Mouse (Mus musculus) liver, embryonic 14.5 days (tissue): Measurements from ENCODE around the gene Taok1. TPM values are rescaled to one million over a fixed set of nuclear protein-coding genes. Genes with fewer than 3 reads are reported as not detected.

ENCODE experiments used
- ATAC-seq: fragments of 200-750 bp; cut with Nextera tagmentation; 2 replicates; pipeline ENCODE4 v1.8.0; 2017; ENCODE audit warnings: moderate number of reproducible peaks, mild to moderate bottlenecking, moderate library complexity; ENCODE audit not compliant: insufficient read depth
- DNase-seq, 3 experiments: peaks; one replicate each; pipeline ENCODE4 v3.0.0-alpha.2; 2012 to 2013; ENCODE audit warnings: low read depth in 3 of 3, low spot score in 3 of 3
- H3K27ac ChIP-seq: fragments of 300-500 bp; sonication (generic); 2 replicates; pipeline ENCODE4 v1.5.1; 2014; ENCODE audit warnings: moderate library complexity, mild to moderate bottlenecking, control low read depth, inconsistent platforms
- H3K27me3 ChIP-seq: fragments of 300-500 bp; sonication (generic); 2 replicates; pipeline ENCODE4 v1.6.1; 2014; ENCODE audit warnings: mild to moderate bottlenecking, low read length, moderate library complexity; ENCODE audit not compliant: control insufficient read depth, insufficient read depth
- H3K36me3 ChIP-seq: fragments of 300-500 bp; sonication (generic); replicated peaks from 2 replicates; pipeline ENCODE4 v1.6.1; 2014; ENCODE audit warnings: low read depth; ENCODE audit not compliant: control insufficient read depth, insufficient read depth
- H3K4me1 ChIP-seq, 2 experiments: fragments of 200-500 bp in 1 of 2; fragments of 300-500 bp in 1 of 2; sonication (generic) in 1 of 2; replicated peaks; 2 replicates each; pipeline ENCODE4 v1.6.1; 2012 to 2014; ENCODE audit warnings: antibody characterized with exemption in 1 of 2, inconsistent platforms in 1 of 2, low read length in 1 of 2; ENCODE audit not compliant: control insufficient read depth in 2 of 2, insufficient read depth in 2 of 2
- H3K4me2 ChIP-seq: fragments of 300-500 bp; sonication (generic); 2 replicates; pipeline ENCODE4 v1.6.1; 2014; ENCODE audit warnings: low read depth, mild to moderate bottlenecking, control low read depth, moderate library complexity
- H3K4me3 ChIP-seq, 2 experiments: fragments of 200-500 bp in 1 of 2; fragments of 300-500 bp in 1 of 2; sonication (generic) in 1 of 2; 2 replicates each; pipeline ENCODE4 v1.5.1; 2012 to 2014; ENCODE audit warnings: low read depth in 2 of 2, low read length in 2 of 2, mild to moderate bottlenecking in 2 of 2, control low read depth in 1 of 2, inconsistent platforms in 1 of 2, moderate library complexity in 1 of 2; ENCODE audit not compliant: insufficient read depth in 1 of 2
- H3K9ac ChIP-seq: fragments of 300-500 bp; sonication (generic); replicated peaks from 2 replicates; pipeline ENCODE4 v1.6.1; 2014; ENCODE audit warnings: mild to moderate bottlenecking, control low read depth, moderate library complexity
- H3K9me3 ChIP-seq: fragments of 300-500 bp; sonication (generic); 2 replicates; pipeline ENCODE4 v1.6.1; 2016; ENCODE audit warnings: low read length, mixed read lengths; ENCODE audit not compliant: control insufficient read depth
- CTCF ChIP-seq: IDR thresholded peaks from 2 replicates; pipeline ENCODE4 v1.5.1; 2016; ENCODE audit warnings: antibody characterized with exemption, low read depth, control low read depth
- EP300 ChIP-seq: IDR thresholded peaks from 2 replicates; pipeline ENCODE4 v1.6.1; 2016; ENCODE audit warnings: antibody characterized with exemption, low read depth
- WGBS: fragments of 180-500 bp; shearing (Covaris S2); extraction: QIAGEN DNeasy Blood & Tissue Kit; methylation state at CpG from one replicate; pipeline ENCODE4 v1.1.7; 2014; ENCODE audit not compliant: insufficient replicate concordance; 5-methylcytosine and 5-hydroxymethylcytosine counted together
- polyA plus RNA-seq, 2 experiments: library from polyadenylated mRNA; depleted of rRNA in 1 of 2; stranded (reverse) in 1 of 2; unstranded in 1 of 2; fragments of >200 nt; fragmentation: Nextera tagmentation in 1 of 2; extraction: Ambion mirVana in 1 of 2; gene quantifications; 2 replicates each; pipeline versions ENCODE4 v1.2.1 to v1.2.3; 2012 to 2014

The Taok1 gene
- polyA plus RNA-seq, 2 experiments, result 3.3 to 4.0 TPM

- DNase-seq, result no peak
- no peak overlapping the region for H3K4me2 ChIP-seq
- 39% methylated on average over 11 of the region's 11 CpGs for WGBS
- H3K9ac ChIP-seq, result no peak overlapping the region
- no peak for ATAC-seq
- TF ChIP-seq CTCF (no peak), EP300 (no peak)
- H3K27ac ChIP-seq, result no peak overlapping the region
- H3K36me3 ChIP-seq, result no peaks in the 10 kb centered on the region
- H3K4me3 ChIP-seq, result no peak overlapping the region
- H3K27me3 ChIP-seq, result peaks cover 6% of the 10 kb centered on the region
- no peaks in the 10 kb centered on the region for H3K9me3 ChIP-seq
- H3K4me1 ChIP-seq, result 0 out of 4 replicates have a peak, but pooled peaks cover 0 to 4% of the 10 kb centered on the region in 2 experiments
Observed at GRCm38 (mm10) chr11:77483510-77484255, 123.9 kb downstream of the Taok1 start.

GRCm38 (mm10) chr11:77483043-77483442 lies 124.6 kb downstream of the Taok1 start:
- Histone ChIP-seq H3K4me3 (no peak overlapping the region), H3K9me3 (no peaks in the 10 kb centered on the region), H3K9ac (no peak overlapping the region), H3K4me1 (0 out of 4 replicates have a peak, but pooled peaks cover 0 to 4% of the 10 kb centered on the region in 2 experiments), H3K27me3 (no peaks in the 10 kb centered on the region), H3K36me3 (no peaks in the 10 kb centered on the region), H3K27ac (no peak overlapping the region), H3K4me2 (no peak overlapping the region)
- 50% methylated on average over 3 of the region's 3 CpGs for WGBS
- ATAC-seq (no peak), DNase-seq (no peak)
- no peak for TF ChIP-seq EP300
- no peak for TF ChIP-seq CTCF

Other genes with a start within 250 kb of the Taok1 start
- 0.10 and 0.15 TPM in 2 replicates for gene Coro6, start 145.4 kb downstream of the Taok1 start, polyA plus RNA-seq (2012; rRNA removed)
- 0.08 and 0.19 TPM in 2 replicates for gene Coro6, start 145.4 kb downstream of the Taok1 start, polyA plus RNA-seq (2014; fragmentation: Nextera tagmentation; extraction: Ambion mirVana)
- gene Ankrd13b, start 118.1 kb downstream of the Taok1 start, polyA plus RNA-seq (2012; rRNA removed), result 4.1 and 4.8 TPM in 2 replicates
- 0.67 and 1.00 TPM in 2 replicates for gene Ankrd13b, start 118.1 kb downstream of the Taok1 start, polyA plus RNA-seq (2014; fragmentation: Nextera tagmentation; extraction: Ambion mirVana)
- gene Git1, start 114.3 kb downstream of the Taok1 start, polyA plus RNA-seq (2012; rRNA removed), result 6.3 and 7.3 TPM in 2 replicates
- gene Git1, start 114.3 kb downstream of the Taok1 start, polyA plus RNA-seq (2014; fragmentation: Nextera tagmentation; extraction: Ambion mirVana), result 2.2 TPM in 2 replicates
- gene Abhd15, start 92.7 kb downstream of the Taok1 start, polyA plus RNA-seq (2012; rRNA removed), result 0.76 and 1.1 TPM in 2 replicates
- 2.3 and 2.7 TPM in 2 replicates for gene Abhd15, start 92.7 kb downstream of the Taok1 start, polyA plus RNA-seq (2014; fragmentation: Nextera tagmentation; extraction: Ambion mirVana)
- gene Trp53i13, start 91.8 kb downstream of the Taok1 start, polyA plus RNA-seq (2012; rRNA removed), result 2.8 and 3.3 TPM in 2 replicates
- 3.5 and 4.2 TPM in 2 replicates for gene Trp53i13, start 91.8 kb downstream of the Taok1 start, polyA plus RNA-seq (2014; fragmentation: Nextera tagmentation; extraction: Ambion mirVana)
- not detected in 2 replicates for gene Gm10392, start 88.6 kb downstream of the Taok1 start, polyA plus RNA-seq (2012; rRNA removed)
- not detected in 2 replicates for gene Gm10392, start 88.6 kb downstream of the Taok1 start, polyA plus RNA-seq (2014; fragmentation: Nextera tagmentation; extraction: Ambion mirVana)
- gene Nufip2, start 78.3 kb upstream of the Taok1 start, polyA plus RNA-seq (2012; rRNA removed), result 5.8 and 7.6 TPM in 2 replicates
- gene Nufip2, start 78.3 kb upstream of the Taok1 start, polyA plus RNA-seq (2014; fragmentation: Nextera tagmentation; extraction: Ambion mirVana), result 1.2 and 1.9 TPM in 2 replicates
- not detected in 2 replicates for gene Cryba1, start 117.5 kb upstream of the Taok1 start, polyA plus RNA-seq (2012; rRNA removed)
- gene Cryba1, start 117.5 kb upstream of the Taok1 start, polyA plus RNA-seq (2014; fragmentation: Nextera tagmentation; extraction: Ambion mirVana), result not detected in 2 replicates
- gene Myo18a, start 155.4 kb upstream of the Taok1 start, polyA plus RNA-seq (2012; rRNA removed), result 10.6 and 15.4 TPM in 2 replicates
- 13.5 and 14.3 TPM in 2 replicates for gene Myo18a, start 155.4 kb upstream of the Taok1 start, polyA plus RNA-seq (2014; fragmentation: Nextera tagmentation; extraction: Ambion mirVana)
- not detected in 2 replicates for gene Gm10277, start 179.9 kb upstream of the Taok1 start, polyA plus RNA-seq (2012; rRNA removed)
- 0.11 and 0.18 TPM in 2 replicates for gene Gm10277, start 179.9 kb upstream of the Taok1 start, polyA plus RNA-seq (2014; fragmentation: Nextera tagmentation; extraction: Ambion mirVana)